Mouse (Mus musculus) kidney, embryonic 15.5 days (tissue): ENCODE results near the gene Usp29. TPM values are rescaled to one million over a fixed set of nuclear protein-coding genes. Genes with fewer than 3 reads are reported as not detected.
"Not testable (repeated sequence)": the region's sequence is repeated elsewhere in the genome, so short reads cannot be mapped to it uniquely, and the experiment has no call there.

Experiments used
- ATAC-seq: fragments of 200-750 bp; cut with Nextera tagmentation; replicated peaks from 2 replicates; pipeline ENCODE4 v1.8.0; 2017; ENCODE audit warnings: moderate TSS enrichment; ENCODE audit not compliant: low FRiP score
- H3K27ac ChIP-seq: fragments of 300-500 bp; sonication (generic); 2 replicates; pipeline ENCODE4 v1.5.1; 2015; ENCODE audit warnings: mild to moderate bottlenecking, inconsistent platforms
- H3K27me3 ChIP-seq: fragments of 300-500 bp; sonication (generic); 2 replicates; pipeline ENCODE4 v1.6.1; 2015; ENCODE audit warnings: inconsistent platforms
- H3K36me3 ChIP-seq: fragments of 300-500 bp; sonication (generic); 2 replicates; pipeline ENCODE4 v1.6.1; 2015; ENCODE audit warnings: inconsistent platforms
- H3K4me1 ChIP-seq: fragments of 300-500 bp; sonication (generic); 2 replicates; pipeline ENCODE4 v1.6.1; 2015; ENCODE audit warnings: inconsistent platforms
- H3K4me2 ChIP-seq: fragments of 300-500 bp; sonication (generic); 2 replicates; pipeline ENCODE4 v1.6.1; 2015; ENCODE audit warnings: moderate library complexity, mild to moderate bottlenecking, inconsistent platforms
- H3K4me3 ChIP-seq: fragments of 300-500 bp; sonication (generic); replicated peaks from 2 replicates; pipeline ENCODE4 v1.5.1; 2015; ENCODE audit warnings: mild to moderate bottlenecking, inconsistent platforms
- H3K9ac ChIP-seq: fragments of 300-500 bp; sonication (generic); 2 replicates; pipeline ENCODE4 v1.6.1; 2015; ENCODE audit warnings: mild to moderate bottlenecking, inconsistent platforms
- H3K9me3 ChIP-seq: fragments of 300-500 bp; sonication (generic); replicated peaks from 2 replicates; pipeline ENCODE4 v1.6.1; 2016; ENCODE audit warnings: inconsistent platforms
- WGBS: fragments of 180-500 bp; shearing (Covaris S2); methylation state at CpG from one replicate; pipeline ENCODE4 v1.1.7; 2015; ENCODE audit warnings: mixed read lengths; 5-methylcytosine and 5-hydroxymethylcytosine counted together
- polyA plus RNA-seq: library from polyadenylated mRNA; unstranded; fragments of >200 nt; fragmentation: Nextera tagmentation; extraction: Ambion mirVana; gene quantifications from 2 replicates; pipeline ENCODE4 v1.2.1, GENCODE M21; 2015

The Usp29 gene
- polyA plus RNA-seq, 1 experiment from 2014 or later: 7.3 TPM

GRCm38 (mm10) chr7:6855613-6856405 is 125.4 kb downstream of the Usp29 start:
- WGBS: 28% methylated on average over 10 of the region's 10 CpGs
- no peaks in the 10 kb centered on the region for H3K9me3 ChIP-seq
- no peaks in the 10 kb centered on the region for H3K36me3 ChIP-seq
- no peaks in the 10 kb centered on the region for H3K27me3 ChIP-seq
- no peak overlapping the region for H3K4me2 ChIP-seq
- H3K4me3 ChIP-seq: no peak overlapping the region
- no peak overlapping the region for H3K9ac ChIP-seq
- H3K27ac ChIP-seq: no peak overlapping the region
- peaks cover 48% of the 10 kb centered on the region for H3K4me1 ChIP-seq
- ATAC-seq: no peak

GRCm38 (mm10) chr7:6858694-6859270 is 128.4 kb downstream of the Usp29 start:
- no peak overlapping the region for H3K9ac ChIP-seq
- H3K27ac ChIP-seq: peak overlapping the region; percentile 85
- H3K4me1 ChIP-seq: peaks cover 44% of the 10 kb centered on the region

DNA sequence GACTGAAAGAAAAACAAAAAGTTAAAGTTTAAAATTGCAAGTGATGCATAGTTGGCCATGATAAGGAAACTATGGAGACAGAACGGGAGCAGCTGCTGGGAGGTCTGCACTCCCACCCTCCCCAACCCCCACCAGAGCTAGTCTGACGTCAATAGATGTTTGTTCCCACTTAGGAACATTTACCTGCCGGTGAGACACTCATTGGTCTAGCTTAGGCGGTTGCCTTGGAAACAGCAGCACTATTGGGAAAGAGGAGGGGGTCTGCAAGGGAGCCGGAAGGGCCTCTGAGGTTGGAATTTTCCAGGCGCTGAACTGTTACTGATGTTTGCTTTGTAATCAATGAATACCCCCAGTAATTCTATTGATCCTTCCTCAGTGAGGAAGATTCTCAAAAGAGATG is 130.3 kb downstream of the Usp29 start:
- WGBS: 16% methylated on average over 6 of the region's 6 CpGs

More at GRCm38 (mm10) chr7:6858694-6859270, 128.4 kb downstream of the Usp29 start:
- 12% methylated on average over 5 of the region's 5 CpGs for WGBS
- no peaks in the 10 kb centered on the region for H3K27me3 ChIP-seq
- H3K4me2 ChIP-seq: no peak overlapping the region
- peak; percentile 78 for ATAC-seq
- no peaks in the 10 kb centered on the region for H3K9me3 ChIP-seq
- no peak overlapping the region for H3K4me3 ChIP-seq
- H3K36me3 ChIP-seq: no peaks in the 10 kb centered on the region

GRCm38 (mm10) chr7:6866351-6866750 is 136.0 kb downstream of the Usp29 start:
- no peak overlapping the region for H3K4me2 ChIP-seq
- H3K9me3 ChIP-seq: no peaks in the 10 kb centered on the region
- H3K27me3 ChIP-seq: no peaks in the 10 kb centered on the region
- no peak overlapping the region for H3K4me3 ChIP-seq
- no peak overlapping the region for H3K27ac ChIP-seq
- H3K4me1 ChIP-seq: peaks cover 8% of the 10 kb centered on the region
- H3K9ac ChIP-seq: no peak overlapping the region
- no peak for ATAC-seq
- H3K36me3 ChIP-seq: no peaks in the 10 kb centered on the region

More for the DNA sequence above, 130.3 kb downstream of the Usp29 start:
- H3K9me3 ChIP-seq: no peaks in the 10 kb centered on the region
- peaks cover 42% of the 10 kb centered on the region for H3K4me1 ChIP-seq
- no peaks in the 10 kb centered on the region for H3K27me3 ChIP-seq
- no peak overlapping the region for H3K4me3 ChIP-seq
- peak overlapping the region; percentile 14 for H3K4me2 ChIP-seq
- no peaks in the 10 kb centered on the region for H3K36me3 ChIP-seq
- ATAC-seq: peak; percentile 57; the same call in 1 of the 2 replicates
- peak overlapping the region; percentile 37; the same call in 1 of the 2 replicates for H3K27ac ChIP-seq
- H3K9ac ChIP-seq: no peak overlapping the region

- Histone ChIP-seq H3K4me2 (no peak overlapping the region), H3K9ac (no peak overlapping the region), H3K36me3 (no peaks in the 10 kb centered on the region), H3K4me3 (no peak overlapping the region), H3K4me1 (no peaks in the 10 kb centered on the region), H3K27me3 (no peaks in the 10 kb centered on the region), H3K9me3 (no peaks in the 10 kb centered on the region), H3K27ac (no peak overlapping the region)
- no peak for ATAC-seq
- WGBS: 83% methylated on average over 3 of the region's 3 CpGs
These were observed 138.5 kb downstream of the Usp29 start for GRCm38 (mm10) chr7:6868831-6869230.

DNA sequence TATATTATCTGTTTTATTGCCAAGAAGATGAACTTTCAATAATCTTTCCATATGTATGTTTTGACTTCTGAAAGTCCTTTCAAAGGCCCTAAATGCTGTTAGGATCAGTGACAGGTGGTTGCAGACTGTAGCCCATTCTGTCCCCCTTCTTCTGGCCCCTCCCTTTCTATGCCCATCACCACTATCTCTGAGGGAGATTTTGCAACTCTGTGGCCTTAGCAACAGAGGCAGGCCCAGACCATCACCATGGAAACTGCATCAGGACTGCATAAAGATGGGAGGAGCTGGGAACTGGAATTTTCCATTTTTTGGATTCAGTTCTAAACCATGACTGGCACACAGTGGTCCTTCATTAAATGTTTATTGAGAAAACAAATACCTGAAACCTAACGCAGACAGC is 139.2 kb downstream of the Usp29 start:
- 49% methylated on average over 1 of the region's 1 CpGs for WGBS

GRCm38 (mm10) chr7:6874448-6874847 is 144.1 kb downstream of the Usp29 start:
- H3K9ac ChIP-seq: no peak overlapping the region
- no peaks in the 10 kb centered on the region for H3K4me1 ChIP-seq
- H3K27ac ChIP-seq: no peak overlapping the region
- WGBS: 77% methylated on average over 19 of the region's 19 CpGs
- no peak overlapping the region for H3K4me3 ChIP-seq
- no peak for ATAC-seq
- no peaks in the 10 kb centered on the region for H3K36me3 ChIP-seq
- H3K27me3 ChIP-seq: no peaks in the 10 kb centered on the region
- H3K9me3 ChIP-seq: no peaks in the 10 kb centered on the region
- no peak overlapping the region for H3K4me2 ChIP-seq

More for the DNA sequence above, 139.2 kb downstream of the Usp29 start:
- no peak for ATAC-seq
- no peak overlapping the region for H3K9ac ChIP-seq
- no peak overlapping the region for H3K4me2 ChIP-seq
- H3K9me3 ChIP-seq: no peaks in the 10 kb centered on the region
- no peak overlapping the region for H3K27ac ChIP-seq
- H3K36me3 ChIP-seq: no peaks in the 10 kb centered on the region
- no peak overlapping the region for H3K4me3 ChIP-seq
- H3K27me3 ChIP-seq: no peaks in the 10 kb centered on the region
- H3K4me1 ChIP-seq: no peaks in the 10 kb centered on the region

GRCm38 (mm10) chr7:6878202-6878601 is 147.8 kb downstream of the Usp29 start:
- Histone ChIP-seq H3K9ac (no peak overlapping the region), H3K27ac (no peak overlapping the region), H3K27me3 (no peaks in the 10 kb centered on the region), H3K9me3 (no peaks in the 10 kb centered on the region), H3K4me3 (no peak overlapping the region), H3K36me3 (no peaks in the 10 kb centered on the region), H3K4me1 (peaks cover 3% of the 10 kb centered on the region; the same call in 1 of the 2 replicates), H3K4me2 (no peak overlapping the region)
- no peak for ATAC-seq
- WGBS: 65% methylated on average over 1 of the region's 1 CpGs

DNA sequence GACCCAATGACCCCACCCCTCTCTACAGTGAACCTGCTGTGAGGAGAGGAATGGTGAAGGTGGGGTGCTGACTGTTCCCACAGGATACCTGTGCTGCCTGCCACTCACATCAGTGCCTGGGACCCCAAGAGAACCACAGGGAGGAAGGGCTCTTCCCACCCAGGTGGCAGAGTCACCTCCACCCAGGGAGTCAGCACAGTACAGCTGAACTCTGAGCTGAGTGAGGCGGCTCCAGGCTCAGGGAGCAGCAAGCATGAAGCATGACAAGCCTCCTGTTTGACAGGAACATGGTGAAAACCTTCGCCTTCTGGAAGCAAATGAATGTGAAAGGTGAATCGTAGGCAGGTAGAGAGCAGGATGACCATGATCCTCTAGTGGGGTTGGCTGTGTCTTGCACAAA is 148.5 kb downstream of the Usp29 start:
- not testable (repeated sequence) for H3K9me3 ChIP-seq, H3K4me3 ChIP-seq, H3K27me3 ChIP-seq, H3K4me1 ChIP-seq, H3K27ac ChIP-seq, H3K4me2 ChIP-seq, H3K9ac ChIP-seq, H3K36me3 ChIP-seq
- 71% methylated on average over 3 of the region's 3 CpGs for WGBS
- ATAC-seq: peak; percentile 47; the same call in 1 of the 2 replicates

- no peak for ATAC-seq
- Histone ChIP-seq H3K27ac (no peak overlapping the region), H3K4me3 (no peak overlapping the region), H3K9ac (no peak overlapping the region), H3K9me3 (no peaks in the 10 kb centered on the region), H3K4me2 (no peak overlapping the region), H3K36me3 (no peaks in the 10 kb centered on the region), H3K27me3 (no peaks in the 10 kb centered on the region), H3K4me1 (peaks cover 3% of the 10 kb centered on the region; the same call in 1 of the 2 replicates)
- WGBS: 79% methylated on average over 11 of the region's 11 CpGs
These were observed 149.3 kb downstream of the Usp29 start for GRCm38 (mm10) chr7:6879512-6880164.

GRCm38 (mm10) chr7:6880918-6881317 is 150.5 kb downstream of the Usp29 start:
- not testable (repeated sequence) for H3K9ac ChIP-seq, H3K36me3 ChIP-seq, H3K4me2 ChIP-seq, H3K4me3 ChIP-seq, H3K27ac ChIP-seq, H3K4me1 ChIP-seq, H3K27me3 ChIP-seq, H3K9me3 ChIP-seq
- ATAC-seq: peak; percentile 69
- 38% methylated on average over 1 of the region's 1 CpGs for WGBS

DNA sequence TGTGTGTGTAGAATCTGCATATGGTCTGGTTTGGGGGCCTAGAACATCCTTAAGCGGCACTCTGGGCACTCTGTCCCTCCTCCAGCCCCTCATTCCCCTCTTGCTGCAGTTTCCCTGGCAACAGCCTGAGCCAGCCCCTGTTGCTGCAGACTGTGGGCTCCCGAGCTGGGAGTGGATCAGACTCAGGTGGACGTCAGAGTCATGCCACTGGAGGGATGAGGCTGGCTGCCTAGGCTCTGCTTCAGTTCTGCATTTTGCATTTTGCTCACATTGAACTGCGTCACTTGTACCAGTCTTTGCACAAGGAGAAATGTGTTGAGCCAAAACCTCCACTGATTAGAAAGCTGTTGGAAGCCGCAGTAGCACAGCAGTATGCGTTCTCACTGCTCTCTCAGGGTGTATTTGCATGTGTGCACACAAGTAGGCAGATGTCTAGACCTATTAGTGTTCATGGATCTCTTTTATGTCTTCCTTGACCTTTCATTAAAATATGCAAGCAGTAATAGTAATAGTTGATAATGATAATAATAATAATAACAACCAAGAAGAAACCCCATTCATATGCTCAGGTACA is 151.2 kb downstream of the Usp29 start:
- Histone ChIP-seq H3K9me3 (no peaks in the 10 kb centered on the region), H3K27ac (no peak overlapping the region), H3K36me3 (no peaks in the 10 kb centered on the region), H3K4me2 (no peak overlapping the region), H3K4me1 (peaks cover 9% of the 10 kb centered on the region; the same call in 1 of the 2 replicates), H3K9ac (no peak overlapping the region), H3K27me3 (no peaks in the 10 kb centered on the region), H3K4me3 (no peak overlapping the region)
- ATAC-seq: no peak
- 55% methylated on average over 6 of the region's 6 CpGs for WGBS
